Mouse (Mus musculus): ENCODE measurements around the gene Trim67.

DNA sequence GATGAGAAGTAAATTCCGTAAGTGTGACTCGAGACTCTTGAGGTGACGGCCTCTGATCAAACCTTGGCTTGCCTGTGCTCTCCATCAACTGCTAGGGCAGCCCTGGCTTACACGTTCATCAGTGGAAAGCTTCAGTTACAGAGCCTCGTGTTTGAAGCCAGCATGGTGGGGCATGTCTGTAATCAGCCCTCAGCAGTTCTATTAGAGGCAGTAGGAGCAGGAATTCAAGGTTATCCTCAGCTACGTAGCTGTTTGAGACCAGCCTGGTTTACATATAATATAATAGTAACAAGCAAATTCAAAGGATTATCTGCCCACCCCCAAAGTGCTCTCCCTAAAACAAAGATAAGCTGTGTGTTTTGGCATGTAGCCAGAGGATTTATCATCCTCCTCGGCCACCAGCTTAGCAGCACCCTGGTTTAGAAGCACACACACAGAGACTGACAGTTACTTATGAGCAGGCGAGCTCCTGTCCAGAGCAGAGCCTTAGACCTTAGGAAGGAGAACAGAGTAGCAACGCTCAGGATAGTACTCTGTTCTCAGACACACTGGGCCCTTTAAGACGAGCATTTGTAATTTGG is 86.1 kb downstream of the Trim67 start:
- TF ChIP-seq CTCF (IDR thresholded peaks at IDR 0.05; ENCODE audit: low read depth), result no peak
- no peak for TF ChIP-seq EP300 (IDR thresholded peaks at IDR 0.05; ENCODE audit: low read depth)
